Mouse (Mus musculus) hindbrain, embryonic 16.5 days (tissue): Measurements from ENCODE around the gene Hdhd5. TPM values are rescaled to one million over a fixed set of nuclear protein-coding genes. Genes with fewer than 3 reads are reported as not detected.
A peak's percentile ranks its signal among the peaks of the same experiment; 100 is the strongest.

Experiments
- ATAC-seq: fragments of 200-750 bp; cut with Nextera tagmentation; 2 replicates; pipeline ENCODE4 v1.8.0; 2017; ENCODE audit warnings: moderate TSS enrichment, moderate library complexity
- H3K27ac ChIP-seq: fragments of 300-500 bp; sonication (generic); 2 replicates; pipeline ENCODE4 v1.5.1; 2014; ENCODE audit warnings: low read depth, mild to moderate bottlenecking, control low read depth, low read length, moderate library complexity
- H3K27me3 ChIP-seq: fragments of 300-500 bp; sonication (generic); replicated peaks from 2 replicates; pipeline ENCODE4 v1.6.1; 2014; ENCODE audit warnings: low read length; ENCODE audit not compliant: control insufficient read depth, insufficient read depth
- H3K36me3 ChIP-seq: fragments of 300-500 bp; sonication (generic); 2 replicates; pipeline ENCODE4 v1.6.1; 2014; ENCODE audit warnings: mild to moderate bottlenecking, low read length, moderate library complexity, mixed read lengths; ENCODE audit not compliant: control insufficient read depth, insufficient read depth
- H3K4me1 ChIP-seq: fragments of 300-500 bp; sonication (generic); 2 replicates; pipeline ENCODE4 v1.6.1; 2014; ENCODE audit warnings: low read depth, low read length; ENCODE audit not compliant: control insufficient read depth, insufficient read depth
- H3K4me2 ChIP-seq: fragments of 300-500 bp; sonication (generic); 2 replicates; pipeline ENCODE4 v1.6.1; 2014; ENCODE audit warnings: mild to moderate bottlenecking, low read length, control low read depth, moderate library complexity
- H3K4me3 ChIP-seq: fragments of 300-500 bp; sonication (generic); 2 replicates; pipeline ENCODE4 v1.5.1; 2014; ENCODE audit warnings: mild to moderate bottlenecking, low read length, control low read depth, moderate library complexity
- H3K9ac ChIP-seq: fragments of 300-500 bp; sonication (generic); 2 replicates; pipeline ENCODE4 v1.6.1; 2014; ENCODE audit warnings: low read depth, mild to moderate bottlenecking, control low read depth, low read length, moderate library complexity
- H3K9me3 ChIP-seq: fragments of 300-500 bp; sonication (generic); 2 replicates; pipeline ENCODE4 v1.6.1; 2014; ENCODE audit warnings: mild to moderate bottlenecking, low read length, moderate library complexity; ENCODE audit not compliant: control insufficient read depth
- WGBS: fragments of 180-500 bp; shearing (Covaris S2); extraction: QIAGEN DNeasy Blood & Tissue Kit; methylation state at CpG from one replicate; pipeline ENCODE4 v1.1.7; 2014; 5-methylcytosine and 5-hydroxymethylcytosine counted together
- polyA plus RNA-seq: library from polyadenylated mRNA; unstranded; fragments of >200 nt; fragmentation: Nextera tagmentation; extraction: Ambion mirVana; gene quantifications from 2 replicates; pipeline ENCODE4 v1.2.1, GENCODE M21; 2015

Gene Hdhd5
- 16.1 and 16.6 TPM in 2 replicates for polyA plus RNA-seq

DNA sequence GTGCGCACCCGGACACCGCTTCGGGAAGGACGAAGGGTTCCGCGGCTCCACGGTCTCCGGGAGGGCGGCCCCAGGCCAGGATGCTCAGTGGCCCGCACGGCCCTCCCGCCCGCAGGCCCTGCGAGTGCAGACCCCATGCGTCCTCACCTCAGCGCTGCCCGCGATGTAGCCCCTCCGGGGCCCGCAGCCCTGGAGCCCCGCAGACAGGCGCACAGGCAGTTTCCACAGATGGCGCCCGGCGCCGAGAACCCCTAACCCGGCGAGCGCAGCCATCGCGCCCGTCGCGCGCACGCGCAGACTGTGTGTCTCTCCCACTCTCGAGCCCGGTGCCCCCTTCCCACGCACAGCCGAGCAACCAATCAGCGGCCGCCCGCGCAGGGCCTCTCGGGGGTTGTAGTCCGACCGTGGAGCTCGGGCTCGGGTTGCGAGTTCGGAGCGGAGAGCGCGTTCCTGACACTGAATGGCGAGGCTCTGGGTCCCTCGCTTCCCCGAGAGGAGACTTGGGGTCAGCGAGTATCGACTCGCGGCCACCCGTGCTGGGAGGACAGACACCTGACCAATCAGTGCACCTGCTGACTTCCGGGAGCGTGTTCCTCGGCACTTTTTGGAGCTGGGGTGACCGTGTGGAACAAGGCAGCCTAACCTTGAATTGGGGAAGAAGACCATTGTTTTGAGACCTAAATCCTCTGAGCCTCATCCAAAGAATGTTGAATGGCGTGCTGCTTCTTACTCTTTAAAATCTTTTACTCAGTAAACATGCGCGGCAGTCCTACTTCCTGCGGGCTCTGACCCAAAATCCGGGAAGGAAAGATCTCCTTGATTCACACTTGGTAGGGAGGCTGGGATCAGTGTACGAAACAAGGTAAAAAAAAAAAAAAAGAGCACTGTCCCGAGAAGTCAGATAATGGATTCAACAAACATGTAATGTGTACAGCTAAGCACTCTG lies at the start of gene Hdhd5:
Hdhd5 (minus strand) TSS at position 300 of the 946 bp plus-strand sequence.
- Histone ChIP-seq H3K27me3 (no peaks in the 10 kb centered on the region), H3K4me1 (peaks cover 24% of the 10 kb centered on the region), H3K4me3 (peak within 1 kb of the TSS; percentile 71), H3K4me2 (peak within 1 kb of the TSS; percentile 62), H3K27ac (peak within 1 kb of the TSS; percentile 70), H3K9ac (peak within 1 kb of the TSS; percentile 94), H3K9me3 (no peaks in the 10 kb centered on the region), H3K36me3 (no peaks in the 10 kb centered on the region)
- peak; percentile 98 for ATAC-seq
- under 1% methylated on average over 73 of the region's 75 CpGs for WGBS

DNA sequence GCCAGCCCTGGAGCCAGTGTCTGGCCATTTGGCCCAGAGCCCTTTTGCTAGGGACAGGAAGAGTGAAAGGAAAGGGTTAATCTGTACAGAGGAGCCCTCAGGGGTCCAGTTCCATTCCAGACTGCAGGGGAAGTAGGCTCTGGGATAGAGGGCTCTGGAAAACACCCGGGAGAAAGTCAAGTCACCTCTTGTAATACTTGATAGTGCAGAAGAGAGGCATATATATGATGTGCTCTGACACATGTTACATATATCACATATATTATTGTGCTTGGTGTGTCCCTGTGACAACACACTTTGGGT lies 49.5 kb upstream of the Hdhd5 start:
- H3K36me3 ChIP-seq: no peaks in the 10 kb centered on the region
- H3K4me1 ChIP-seq: peaks cover 21% of the 10 kb centered on the region
- H3K27ac ChIP-seq: peak overlapping the region; percentile 64; the same call in 1 of the 2 replicates
- peak overlapping the region; percentile 50 for H3K4me3 ChIP-seq
- H3K9ac ChIP-seq: peak overlapping the region; percentile 67; the same call in 1 of the 2 replicates
- no peaks in the 10 kb centered on the region for H3K9me3 ChIP-seq
- ATAC-seq: 0 out of 2 replicates have a peak, but pooled peaks have one; percentile 19
- WGBS: 0% methylated on average over 1 of the region's 1 CpGs
- 0 out of 2 replicates have a peak, but pooled peaks cover 2% of the 10 kb centered on the region for H3K27me3 ChIP-seq
- peak overlapping the region; percentile 96 for H3K4me2 ChIP-seq

DNA sequence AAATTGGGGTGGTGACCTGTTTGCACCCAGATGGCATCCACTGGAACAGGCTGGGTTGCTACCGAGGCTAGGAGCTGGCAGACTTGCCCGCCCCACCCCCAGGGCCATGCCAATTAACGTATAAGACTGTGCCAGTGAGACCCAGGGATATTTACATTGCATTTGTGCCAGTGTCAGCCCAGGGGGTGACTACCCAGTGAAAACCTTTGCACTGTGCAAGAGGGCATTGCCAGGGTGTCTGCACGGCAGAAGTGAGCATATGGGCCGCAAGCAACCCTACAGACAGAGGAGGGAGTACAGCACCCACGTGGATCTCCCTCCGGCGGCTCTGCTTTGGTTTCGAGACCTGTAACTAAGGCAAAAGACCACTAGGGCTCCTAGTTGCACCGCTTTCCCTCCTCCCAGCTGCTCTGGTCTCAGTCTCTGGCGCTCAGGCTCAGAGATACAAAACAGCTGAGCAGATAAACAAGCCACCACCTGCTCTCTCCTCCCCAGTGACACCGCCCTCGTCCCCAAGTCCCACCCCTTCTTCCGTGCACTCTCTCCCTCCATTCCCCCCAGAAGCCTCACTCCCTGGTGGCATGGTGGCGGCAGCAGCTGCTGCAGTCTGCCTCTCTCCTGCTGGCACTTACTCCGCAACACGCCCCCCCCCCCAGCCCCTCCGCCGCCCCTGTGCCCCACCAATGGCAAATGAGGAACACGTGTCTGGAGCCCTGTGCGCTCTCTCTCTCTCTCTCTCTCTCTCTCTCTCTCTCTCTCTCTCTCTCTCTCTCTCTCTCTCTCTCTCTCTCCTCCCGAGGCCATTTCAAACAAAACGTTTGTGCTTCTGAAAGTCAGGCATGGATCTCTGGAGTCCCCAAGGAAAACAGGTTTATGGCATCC lies 49.0 kb upstream of the Hdhd5 start:
- H3K4me2 ChIP-seq: peak overlapping the region; percentile 96
- peak; percentile 90 for ATAC-seq
- under 1% methylated on average over 23 of the region's 23 CpGs for WGBS

DNA sequence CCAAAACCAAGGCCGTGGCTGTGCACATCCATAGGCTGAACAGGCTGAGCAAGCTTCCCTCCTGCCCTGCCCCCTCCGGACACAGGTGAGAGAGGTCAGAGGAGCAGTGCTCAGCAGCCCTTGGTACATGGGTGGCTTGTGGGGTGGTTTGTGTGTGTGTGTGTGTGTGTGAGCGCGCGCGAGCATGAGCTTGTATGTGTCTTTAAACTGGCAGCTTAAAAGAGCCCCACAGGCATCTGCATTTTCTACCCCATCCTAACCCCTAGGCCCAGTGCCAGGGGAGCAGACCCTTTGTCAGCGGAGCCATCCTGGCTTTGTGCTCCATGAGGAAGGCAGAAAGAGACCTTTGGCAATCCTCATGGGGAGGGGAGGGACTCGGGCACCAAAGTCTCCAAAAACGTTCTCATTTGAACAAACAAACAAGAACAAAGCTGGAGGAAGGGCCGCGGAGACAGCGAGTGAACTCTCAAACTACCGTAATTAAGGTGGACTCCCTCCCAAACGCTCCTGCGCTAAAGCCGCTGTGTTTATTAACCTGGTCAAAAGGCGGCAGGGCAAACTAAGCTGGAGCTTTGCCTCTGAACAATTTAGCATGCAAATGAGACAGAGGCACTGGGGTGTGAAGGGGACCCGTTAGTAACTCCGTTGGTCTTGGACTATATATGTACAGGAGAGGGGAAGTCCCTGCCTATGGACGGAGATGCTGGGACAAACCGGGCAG lies 48.2 kb upstream of the Hdhd5 start:
- Histone ChIP-seq H3K4me2 (peak overlapping the region; percentile 96), H3K9me3 (no peaks in the 10 kb centered on the region), H3K9ac (peak overlapping the region; percentile 67), H3K27me3 (0 out of 2 replicates have a peak, but pooled peaks cover 2% of the 10 kb centered on the region), H3K27ac (peak overlapping the region; percentile 64), H3K36me3 (no peaks in the 10 kb centered on the region), H3K4me1 (peaks cover 17% of the 10 kb centered on the region), H3K4me3 (peak overlapping the region; percentile 50)
- ATAC-seq: no peak
- 3% methylated on average over 21 of the region's 21 CpGs for WGBS

More for the DNA sequence above, 49.0 kb upstream of the Hdhd5 start:
- Histone ChIP-seq H3K9ac (peak overlapping the region; percentile 67), H3K9me3 (no peaks in the 10 kb centered on the region), H3K4me1 (peaks cover 17% of the 10 kb centered on the region), H3K4me3 (peak overlapping the region; percentile 50), H3K36me3 (no peaks in the 10 kb centered on the region), H3K27me3 (0 out of 2 replicates have a peak, but pooled peaks cover 2% of the 10 kb centered on the region), H3K27ac (peak overlapping the region; percentile 64)

DNA sequence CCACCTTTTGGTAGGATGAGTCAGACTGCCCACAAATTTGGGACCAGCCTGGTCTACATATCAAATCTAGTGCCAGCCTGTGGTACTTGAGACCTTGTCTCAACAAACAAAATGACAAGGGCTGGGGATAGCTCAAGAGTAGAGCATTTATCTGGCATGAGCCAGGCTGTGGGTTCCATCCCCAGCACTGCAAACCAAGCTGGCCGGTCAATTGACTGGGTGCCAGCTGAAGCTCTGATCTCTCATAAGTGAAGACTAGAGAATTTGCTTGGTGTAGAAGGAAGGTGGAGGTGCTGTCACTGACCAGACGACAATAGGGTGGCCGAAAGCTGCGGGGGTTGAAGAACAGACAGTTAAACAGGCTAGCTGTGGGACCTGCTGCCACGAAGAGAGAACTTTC lies 47.4 kb upstream of the Hdhd5 start:
- H3K27ac ChIP-seq: no peak overlapping the region
- H3K4me1 ChIP-seq: peaks cover 17% of the 10 kb centered on the region
- no peak overlapping the region for H3K9ac ChIP-seq
- H3K36me3 ChIP-seq: no peaks in the 10 kb centered on the region
- WGBS: 48% methylated on average over 5 of the region's 5 CpGs
- H3K9me3 ChIP-seq: no peaks in the 10 kb centered on the region
- H3K4me2 ChIP-seq: no peak overlapping the region; the same call in 1 of the 2 replicates
- H3K27me3 ChIP-seq: 0 out of 2 replicates have a peak, but pooled peaks cover 2% of the 10 kb centered on the region
- no peak overlapping the region for H3K4me3 ChIP-seq
- ATAC-seq: no peak

GRCm38 (mm10) chr6:120572372-120572771 lies 41.3 kb upstream of the Hdhd5 start:
- Histone ChIP-seq H3K4me3 (no peak overlapping the region), H3K9me3 (no peaks in the 10 kb centered on the region), H3K27ac (no peak overlapping the region), H3K9ac (no peak overlapping the region), H3K27me3 (no peaks in the 10 kb centered on the region), H3K4me2 (no peak overlapping the region), H3K4me1 (no peaks in the 10 kb centered on the region), H3K36me3 (no peaks in the 10 kb centered on the region)
- no peak for ATAC-seq
- 67% methylated on average over 1 of the region's 1 CpGs for WGBS

DNA sequence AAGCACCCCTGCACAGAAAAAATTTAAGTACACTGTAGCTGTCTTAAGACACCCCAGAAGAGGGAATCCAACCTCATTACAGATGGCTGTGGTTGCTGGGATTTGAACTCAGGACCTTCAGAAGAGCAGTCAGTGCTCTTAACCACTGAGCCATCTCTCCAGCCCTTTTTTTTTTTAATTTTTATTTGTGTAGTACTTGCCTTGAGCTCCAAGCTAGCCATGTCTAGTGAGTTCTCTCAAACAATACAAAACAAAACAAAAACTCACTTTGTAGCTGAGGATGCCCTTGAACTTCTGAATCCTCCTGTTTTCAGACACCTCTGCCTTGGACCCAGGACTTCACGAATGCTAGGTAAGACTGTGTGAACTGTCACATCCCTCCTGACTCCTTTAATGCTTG lies 37.1 kb upstream of the Hdhd5 start:
- 92% methylated on average over 1 of the region's 1 CpGs for WGBS
- Histone ChIP-seq H3K4me3 (no peak overlapping the region), H3K27ac (no peak overlapping the region), H3K27me3 (no peaks in the 10 kb centered on the region), H3K9ac (no peak overlapping the region), H3K9me3 (no peaks in the 10 kb centered on the region), H3K36me3 (no peaks in the 10 kb centered on the region), H3K4me2 (no peak overlapping the region), H3K4me1 (no peaks in the 10 kb centered on the region)
- no peak for ATAC-seq

DNA sequence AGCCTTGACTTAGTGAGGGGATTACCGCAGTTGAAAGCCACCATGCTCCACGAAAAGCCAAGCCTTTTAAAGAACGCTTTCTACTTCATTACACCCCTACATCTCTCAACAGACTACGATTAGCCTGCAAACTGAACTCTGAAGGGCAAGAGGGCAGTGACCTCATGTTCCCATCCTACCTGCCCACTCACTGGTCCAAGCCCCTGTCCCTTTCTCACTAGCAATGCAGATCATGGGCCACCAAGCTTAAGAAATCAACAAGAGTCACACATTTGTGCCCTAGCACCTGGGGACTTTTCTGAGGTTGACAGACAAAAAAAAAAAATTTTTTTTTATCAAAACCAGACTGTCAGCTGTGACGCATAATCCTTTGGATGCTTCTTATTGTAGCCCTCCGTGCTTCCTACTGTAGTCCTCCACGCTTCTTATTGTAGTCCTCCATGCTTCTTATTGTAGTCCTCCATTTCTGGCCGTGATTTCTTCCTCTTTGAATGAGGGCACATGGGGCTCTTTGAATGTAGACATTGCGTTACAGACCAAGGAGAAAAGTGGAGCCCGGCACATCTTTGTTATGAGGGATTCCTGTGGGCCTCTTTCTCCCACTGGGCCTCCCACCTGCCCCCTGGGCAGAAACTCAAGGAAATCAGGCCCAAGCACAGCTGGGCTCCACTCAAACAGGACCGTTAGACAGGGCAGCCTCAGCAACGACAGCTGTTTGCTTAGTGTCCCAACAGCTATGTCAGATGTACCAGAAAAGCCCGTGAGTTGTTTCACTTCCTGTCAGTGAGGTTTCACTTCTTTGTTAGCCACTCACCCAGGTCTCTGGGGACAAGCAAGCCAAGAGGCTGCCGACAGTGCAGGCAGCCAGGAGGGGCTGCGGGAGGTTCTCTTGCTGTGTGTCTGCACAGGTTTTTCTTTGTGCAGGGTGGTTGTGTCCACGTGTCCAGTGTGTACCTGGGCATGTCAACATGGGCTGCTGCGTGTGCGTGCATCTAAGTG lies 36.1 kb upstream of the Hdhd5 start:
- H3K4me3 ChIP-seq: no peak overlapping the region
- ATAC-seq: no peak
- 51% methylated on average over 18 of the region's 18 CpGs for WGBS
- H3K4me2 ChIP-seq: no peak overlapping the region
- H3K36me3 ChIP-seq: no peaks in the 10 kb centered on the region
- H3K9ac ChIP-seq: no peak overlapping the region
- H3K27me3 ChIP-seq: no peaks in the 10 kb centered on the region
- H3K27ac ChIP-seq: no peak overlapping the region
- no peaks in the 10 kb centered on the region for H3K9me3 ChIP-seq
- no peaks in the 10 kb centered on the region for H3K4me1 ChIP-seq
